8 mouse cellular contexts compared by ENCODE assay signal in genomic region chr17:46029554-46030207, GRCm38 (mm10). TPM values are rescaled to one million over a fixed set of nuclear protein-coding genes. Genes with fewer than 3 reads are reported as not detected.
DNase-seq lines count a peak whose midpoint lies in the region; ATAC-seq and TF ChIP-seq lines count a peak whose summit lies in the region.

No protein-coding gene starts in this region.

- 8% methylated on average over 7 of the region's 7 CpGs for WGBS in heart, postnatal 0 days
- WGBS in limb, embryonic 15.5 days, result 9% methylated on average over 7 of the region's 7 CpGs
- WGBS in stomach, embryonic 16.5 days, result 10% methylated on average over 7 of the region's 7 CpGs

- peaks cover 46% of the 10 kb centered on the region for H3K79me2 ChIP-seq in MEL (ENCODE audit: control insufficient read depth, insufficient read depth, low read length, poor library complexity)

- no peaks in the 10 kb centered on the region for H3K9me3 ChIP-seq in MEL (replicated peaks; ENCODE audit: insufficient read depth, low read length)
- H3K9me3 ChIP-seq in heart, postnatal 0 days (replicated peaks; ENCODE audit: control insufficient read depth, low read length), result no peaks in the 10 kb centered on the region
- H3K9me3 ChIP-seq in limb, embryonic 15.5 days, result no peaks in the 10 kb centered on the region
- H3K9me3 ChIP-seq in stomach, embryonic 16.5 days (replicated peaks; ENCODE audit: control insufficient read depth, low read length), result no peaks in the 10 kb centered on the region

- no peak for ATAC-seq in heart, postnatal 0 days (ENCODE audit: insufficient read depth, low read depth)
- no peak for ATAC-seq in limb, embryonic 15.5 days (ENCODE audit: insufficient number of reproducible peaks, low FRiP score, low TSS enrichment, low read depth)
- ATAC-seq in stomach, embryonic 16.5 days (ENCODE audit: insufficient read depth, low FRiP score), result no peak

- peaks cover 0 to 8% of the 10 kb centered on the region in 2 experiments; a peak in 2 of 4 replicates for H3K4me1 ChIP-seq in MEL (ENCODE audit: control insufficient read depth in 1 of 2, insufficient read depth in 2 of 2, low read length in 2 of 2)
- peaks cover 46% of the 10 kb centered on the region for H3K4me1 ChIP-seq in heart, postnatal 0 days (ENCODE audit: control insufficient read depth, insufficient read depth)
- peaks cover 65% of the 10 kb centered on the region for H3K4me1 ChIP-seq in limb, embryonic 15.5 days
- peaks cover 51% of the 10 kb centered on the region for H3K4me1 ChIP-seq in stomach, embryonic 16.5 days (ENCODE audit: control insufficient read depth, insufficient read depth, low read length)

- no peak for TF ChIP-seq CTCF in MEL (IDR thresholded peaks at IDR 0.05 in 2 of 3, conservative IDR thresholded peaks at IDR 0.05 in 1 of 3; ENCODE audit: control insufficient read depth in 1 of 3, insufficient read depth in 1 of 3, low read depth in 2 of 3, low read length in 3 of 3, poor library complexity in 1 of 3, severe bottlenecking in 1 of 3)
- no peak for TF ChIP-seq CTCF in heart, postnatal 0 days (IDR thresholded peaks at IDR 0.05; ENCODE audit: low read depth)

- peaks cover 4 to 13% of the 10 kb centered on the region in 2 experiments for H3K36me3 ChIP-seq in MEL (ENCODE audit: control insufficient read depth in 1 of 2, insufficient read depth in 2 of 2, low read length in 2 of 2)
- peaks cover 14% of the 10 kb centered on the region for H3K36me3 ChIP-seq in heart, postnatal 0 days (replicated peaks; ENCODE audit: control insufficient read depth, insufficient read depth, low read length)
- peaks cover 13% of the 10 kb centered on the region for H3K36me3 ChIP-seq in limb, embryonic 15.5 days
- peaks cover 7% of the 10 kb centered on the region; the same call in 1 of the 2 replicates for H3K36me3 ChIP-seq in stomach, embryonic 16.5 days (ENCODE audit: control insufficient read depth, insufficient read depth, low read length)

- H3K4me2 ChIP-seq in heart, postnatal 0 days (ENCODE audit: low read depth, low read length), result peak overlapping the region; percentile 87
- peak overlapping the region; percentile 79 for H3K4me2 ChIP-seq in limb, embryonic 15.5 days
- H3K4me2 ChIP-seq in stomach, embryonic 16.5 days (ENCODE audit: low read depth, low read length), result peak overlapping the region; percentile 91

- H3K27ac ChIP-seq in MEL (ENCODE audit: control insufficient read depth, low read depth, low read length), result peak overlapping the region; percentile 84
- peak overlapping the region; percentile 99 for H3K27ac ChIP-seq in heart, postnatal 0 days (ENCODE audit: low read depth)
- H3K27ac ChIP-seq in limb, embryonic 15.5 days, result peak overlapping the region; percentile 98
- peak overlapping the region; percentile 98 for H3K27ac ChIP-seq in stomach, embryonic 16.5 days (ENCODE audit: low read length)

- no peak for TF ChIP-seq EP300 in MEL (IDR thresholded peaks at IDR 0.05; ENCODE audit: low read depth in 1 of 2, low read length in 2 of 2)
- 0 out of 2 replicates have a peak, but pooled peaks have one; percentile 36 for TF ChIP-seq EP300 in heart, postnatal 0 days (IDR thresholded peaks at IDR 0.05; ENCODE audit: low read depth)

- TF ChIP-seq POLR2A in MEL (IDR thresholded peaks at IDR 0.05; ENCODE audit: control insufficient read depth in 1 of 2, insufficient read depth in 1 of 2, low read depth in 1 of 2, low read length in 2 of 2, poor library complexity in 1 of 2), result no peak

- peak overlapping the region; percentile 96 to 97 for H3K4me3 ChIP-seq in MEL (ENCODE audit: control insufficient read depth in 1 of 2, insufficient read depth in 1 of 2, low read depth in 2 of 2, low read length in 2 of 2)
- H3K4me3 ChIP-seq in heart, postnatal 0 days (ENCODE audit: low read depth, low read length), result peak overlapping the region; percentile 88
- peak overlapping the region; percentile 92 for H3K4me3 ChIP-seq in limb, embryonic 15.5 days
- peak overlapping the region; percentile 86 for H3K4me3 ChIP-seq in stomach, embryonic 16.5 days (replicated peaks; ENCODE audit: low read length)

- no peak for TF ChIP-seq RAD21 in MEL (IDR thresholded peaks at IDR 0.05; ENCODE audit: low read depth, low read length)

- no peaks in the 10 kb centered on the region for H3K27me3 ChIP-seq in MEL (ENCODE audit: control insufficient read depth in 1 of 2, insufficient read depth in 2 of 2, low read length in 2 of 2)
- no peaks in the 10 kb centered on the region for H3K27me3 ChIP-seq in heart, postnatal 0 days (ENCODE audit: control insufficient read depth, insufficient read depth, low read length)
- H3K27me3 ChIP-seq in limb, embryonic 15.5 days, result no peaks in the 10 kb centered on the region
- no peaks in the 10 kb centered on the region for H3K27me3 ChIP-seq in stomach, embryonic 16.5 days (ENCODE audit: control insufficient read depth, insufficient read depth, low read length)

- peak overlapping the region; percentile 99 for H3K9ac ChIP-seq in MEL (ENCODE audit: control insufficient read depth, low read depth, low read length, poor library complexity, severe bottlenecking)
- peak overlapping the region; percentile 97 for H3K9ac ChIP-seq in heart, postnatal 0 days (replicated peaks; ENCODE audit: low read depth, low read length)
- peak overlapping the region; percentile 95 for H3K9ac ChIP-seq in limb, embryonic 15.5 days
- H3K9ac ChIP-seq in stomach, embryonic 16.5 days (ENCODE audit: low read length), result peak overlapping the region; percentile 98

- DNase-seq in cerebellum, adult 9-10 months, result peak; percentile 57
- no peak for DNase-seq in cerebellum, postnatal 36 days
- no peak for DNase-seq in MEL (ENCODE audit: low read depth, low spot score)
- DNase-seq in heart, postnatal 0 days (ENCODE audit: low spot score), result peak; percentile 43
- no peak for DNase-seq in T-cell, adult 2 months (ENCODE audit: low spot score)
- DNase-seq in ovary, adult 18-20 months (ENCODE audit: low spot score), result no peak

TF ChIP-seq in MEL, 35 proteins besides CTCF, POLR2A, EP300 and RAD21:
- TF ChIP-seq SIN3A (IDR thresholded peaks at IDR 0.05; ENCODE audit: low read length) (peak; percentile 52), ZNF384 (IDR thresholded peaks at IDR 0.05; ENCODE audit: low read depth, low read length) (peak; percentile 81), HCFC1 (IDR thresholded peaks at IDR 0.05; ENCODE audit: low read depth, low read length) (0 out of 2 replicates have a peak, but pooled peaks have one; percentile 29), ETS1 (IDR thresholded peaks at IDR 0.05; ENCODE audit: low read depth, low read length) (0 out of 2 replicates have a peak, but pooled peaks have one; percentile 29), TAL1 (IDR thresholded peaks at IDR 0.05; ENCODE audit: low read length) (no peak), NELFE (IDR thresholded peaks at IDR 0.05; ENCODE audit: low read depth, low read length) (no peak), UBTF (IDR thresholded peaks at IDR 0.05; ENCODE audit: borderline replicate concordance, insufficient read depth, low read depth, low read length) (no peak), MXI1 (IDR thresholded peaks at IDR 0.05; ENCODE audit: low read depth, low read length) (no peak), CHD1 (IDR thresholded peaks at IDR 0.05; ENCODE audit: low read depth, low read length) (peak; percentile 22; the same call in 1 of the 2 replicates), GATA1 (IDR thresholded peaks at IDR 0.05; ENCODE audit: low read depth, low read length) (no peak)

RNA-seq across cellular contexts. Expression of gene Vegfa, which starts 2.5 kb away (rescaled TPM):
- 16.1 and 39.4 TPM in 2 replicates for total RNA-seq in MEL (2012; rRNA removed)
- 10 to 100 TPM in 1 of 2 experiments, not detected in 1; 38.6 TPM for polyA plus RNA-seq in MEL (2012; ENCODE audit: insufficient read depth in 1 of 2, insufficient read length in 2 of 2, low read depth in 1 of 2, low replicate concordance in 2 of 2, missing spikeins in 1 of 2)
- 122 and 224 TPM in 2 replicates for total RNA-seq in heart, postnatal 0 days (2014; rRNA removed; ENCODE audit: low replicate concordance)
- polyA plus RNA-seq in heart, postnatal 0 days (2015; fragmentation: Nextera tagmentation; extraction: Ambion mirVana), result 5.0 and 5.2 TPM in 2 replicates
- 4.1 and 5.0 TPM in 2 replicates for polyA plus RNA-seq in limb, embryonic 15.5 days (2015; fragmentation: Nextera tagmentation; extraction: Ambion mirVana)
- polyA plus RNA-seq in stomach, embryonic 16.5 days (2015; fragmentation: Nextera tagmentation; extraction: Ambion mirVana), result 3.6 and 3.9 TPM in 2 replicates

Comparison
In these comparisons a context has a peak if more than half of its experiments do, and no peak if none do; other contexts are left out.
1. DNase-seq: peak in cerebellum, adult 9-10 months (single experiment) and heart, postnatal 0 days (single experiment); none in cerebellum, postnatal 36 days (0 of 2), MEL (single experiment), T-cell, adult 2 months (single experiment) and ovary, adult 18-20 months (single experiment).
2. Peak in every context shown above with its lines, with median percentiles within 50 percentile points of each other: H3K27ac ChIP-seq, H3K4me3 ChIP-seq, H3K9ac ChIP-seq and H3K4me2 ChIP-seq.